Mouse (Mus musculus): ENCODE measurements around the gene Eef2kmt.

- no peak for TF ChIP-seq CTCF (IDR thresholded peaks at IDR 0.05; ENCODE audit: borderline replicate concordance, insufficient read depth, low read depth, low read length)
- no peak for TF ChIP-seq POLR2A (IDR thresholded peaks at IDR 0.05; ENCODE audit: borderline replicate concordance, insufficient read depth, low read length)
Measured at GRCm38 (mm10) chr16:5279571-5280222, 23.9 kb upstream of the Eef2kmt start.
